Mouse (Mus musculus) inflammation-experienced regulatory T-cells, adult 16 weeks (primary cell): ENCODE data around the gene Msi1. TPM values are rescaled to one million over a fixed set of nuclear protein-coding genes. Genes with fewer than 3 reads are reported as not detected.

ENCODE experiments used
- polyA plus RNA-seq: library from polyadenylated mRNA; unstranded; fragments of 100-300 nt; shearing (Covaris generic); gene quantifications from one replicate; pipeline ENCODE4 v1.2.1, GENCODE M21; 2017

Gene Msi1
- polyA plus RNA-seq, result not detected

DNA sequence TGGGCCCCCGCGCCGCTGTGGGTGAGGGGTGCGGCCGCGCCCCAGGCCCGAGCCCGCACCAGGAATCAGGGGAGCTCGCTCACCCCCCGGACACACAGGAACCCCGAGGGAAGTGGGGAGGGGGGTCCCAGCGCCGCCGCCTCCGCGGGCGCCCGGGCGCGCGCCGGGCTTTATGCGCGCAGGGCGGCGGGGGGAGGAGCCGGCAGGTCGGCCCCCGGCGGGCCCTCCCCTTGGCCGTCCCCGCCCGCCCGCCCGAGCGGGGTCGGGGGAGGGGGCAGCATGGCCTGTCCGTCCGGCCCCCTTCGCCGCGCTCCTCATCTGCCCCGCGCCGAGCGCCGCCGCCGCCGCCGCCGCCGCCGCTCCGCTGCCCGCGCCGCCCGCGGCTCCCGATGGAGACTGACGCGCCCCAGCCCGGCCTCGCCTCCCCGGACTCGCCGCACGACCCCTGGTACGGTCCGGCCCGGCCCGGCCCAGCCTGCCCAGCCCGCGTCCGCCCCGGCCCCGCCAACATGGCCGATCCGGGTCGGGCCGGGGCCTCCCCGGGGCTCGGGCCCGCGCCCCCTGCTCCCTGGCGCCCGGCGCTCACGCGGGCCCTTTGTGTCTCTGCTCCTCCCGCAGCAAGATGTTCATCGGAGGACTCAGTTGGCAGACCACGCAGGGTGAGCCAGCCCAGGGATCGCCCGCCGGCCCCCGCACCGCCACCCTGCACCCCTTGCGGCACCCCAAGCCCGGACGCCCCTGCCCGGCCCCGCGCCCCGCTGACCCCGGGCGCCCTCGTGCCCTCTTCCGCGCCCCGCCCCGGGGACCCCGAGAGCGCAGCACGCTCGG, at the start of gene Msi1:
Gene Msi1, plus strand, starts transcription at position 241 of the 828 bp plus-strand sequence.

DNA sequence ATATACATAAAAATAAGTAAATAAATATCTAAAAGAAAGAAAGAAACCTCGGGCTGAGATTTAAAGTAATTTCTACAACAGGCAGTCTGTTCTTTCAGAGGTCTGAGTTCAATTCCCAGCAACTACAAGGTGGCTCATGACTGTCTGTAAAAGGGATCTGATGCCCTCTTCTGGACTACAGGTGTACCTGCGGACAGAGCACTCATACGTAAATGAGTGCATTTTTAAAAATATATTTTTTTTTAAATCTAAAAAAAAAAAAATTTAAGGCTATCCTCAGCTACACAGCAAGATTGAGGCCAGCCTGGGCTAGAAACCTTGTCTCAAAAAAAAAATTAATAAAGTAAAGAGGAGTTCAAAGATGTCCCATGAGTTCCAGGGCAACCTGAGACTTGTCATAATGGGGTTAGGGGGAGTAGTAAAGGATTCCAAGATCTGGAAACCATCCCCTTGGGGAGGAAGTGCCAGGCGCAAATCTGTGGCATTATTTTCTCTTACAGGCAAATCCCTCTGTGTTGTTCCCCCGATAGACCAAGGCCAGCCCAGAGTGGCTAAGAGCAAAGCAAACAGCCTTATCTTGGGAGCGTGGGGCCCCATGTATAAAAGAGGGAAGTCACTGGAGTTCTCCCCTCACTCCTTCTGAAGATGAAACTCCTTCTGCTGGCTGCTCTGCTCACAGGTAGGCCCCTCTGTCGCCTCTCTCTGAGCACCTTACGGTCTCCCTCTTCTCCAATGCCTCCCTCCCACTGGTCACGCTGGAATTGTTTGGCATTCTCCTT, 36.4 kb downstream of the Msi1 start, which contains the start of gene Pla2g1b:
Gene Pla2g1b, plus strand, starts transcription at position 621 of the 779 bp plus-strand sequence.

GRCm38 (mm10) chr5:115483947-115484920, 54.8 kb downstream of the Msi1 start, which contains the start of gene Sirt4:
Sirt4 (minus strand) TSS chr5:115484725.

Other genes with a start within 250 kb of the Msi1 start
- gene Cabp1, start 235.2 kb upstream of the Msi1 start, polyA plus RNA-seq, result not detected
- gene Pop5, start 193.8 kb upstream of the Msi1 start, polyA plus RNA-seq, result 121 TPM
- gene Rnf10, start 156.7 kb upstream of the Msi1 start, polyA plus RNA-seq, result 30.9 TPM
- 52.8 TPM for gene Coq5, start 149.9 kb upstream of the Msi1 start, polyA plus RNA-seq
- 588 TPM for gene Dynll1, start 128.6 kb upstream of the Msi1 start, polyA plus RNA-seq
- 13.5 TPM for gene Srsf9, start 102.4 kb upstream of the Msi1 start, polyA plus RNA-seq
- 22.3 TPM for gene Gatc, start 88.4 kb upstream of the Msi1 start, polyA plus RNA-seq
- gene Triap1, start 88.4 kb upstream of the Msi1 start, polyA plus RNA-seq, result 57.2 TPM
- gene Cox6a1, start 80.6 kb upstream of the Msi1 start, polyA plus RNA-seq, result 499 TPM
- not detected for gene Pla2g1b, start 36.7 kb downstream of the Msi1 start, polyA plus RNA-seq
- gene Sirt4, start 55.1 kb downstream of the Msi1 start, polyA plus RNA-seq, result 21.1 TPM
- 68.4 TPM for gene Pxn, start 77.1 kb downstream of the Msi1 start, polyA plus RNA-seq
- gene Rplp0, start 129.9 kb downstream of the Msi1 start, polyA plus RNA-seq, result 1,732 TPM
- gene Gcn1l1, start 135.7 kb downstream of the Msi1 start, polyA plus RNA-seq, result 59.0 TPM
- gene Rab35, start 202.3 kb downstream of the Msi1 start, polyA plus RNA-seq, result 3.4 TPM